Mouse (Mus musculus) monocyte, adult 5-6 weeks (primary cell): ENCODE results near the gene Cfap61. TPM values are rescaled to one million over a fixed set of nuclear protein-coding genes. Genes with fewer than 3 reads are reported as not detected.

Source experiments
- ATAC-seq: fragments of 153-309, 156-312 bp; replicated peaks from 2 replicates; pipeline ENCODE4 v1.8.0; 2017; ENCODE audit warnings: mild to moderate bottlenecking; ENCODE audit not compliant: low TSS enrichment, insufficient number of reproducible peaks, severe bottlenecking, poor library complexity, low FRiP score
- total RNA-seq: library from RNA; stranded (forward); fragments of 200-1000, 200-491, 200-594 nt; gene quantifications from 3 replicates; pipeline ENCODE4 v1.2.3, GENCODE M21; 2017

Gene Cfap61
- total RNA-seq, 1 experiment from 2014 or later: not detected

DNA sequence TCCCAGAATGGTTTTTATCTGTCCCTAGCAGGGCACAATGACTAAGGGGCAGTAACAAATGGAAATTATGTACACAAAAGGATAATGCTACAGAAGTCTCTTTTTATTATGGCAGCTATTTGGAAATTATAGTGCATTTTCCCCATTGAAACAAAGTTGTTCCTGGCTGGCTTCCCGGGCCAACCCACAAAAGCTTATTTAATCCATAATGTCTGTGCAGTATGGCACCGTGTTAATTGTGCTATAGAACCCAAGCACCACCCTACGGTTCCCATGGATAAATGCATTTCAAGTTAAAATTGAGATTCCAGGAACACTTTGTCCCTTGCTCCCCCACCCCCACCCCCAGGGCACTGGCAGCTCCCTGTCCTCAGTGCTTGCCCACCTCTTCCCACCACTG, 9.7 kb downstream of the Cfap61 start:
- ATAC-seq: no peak

DNA sequence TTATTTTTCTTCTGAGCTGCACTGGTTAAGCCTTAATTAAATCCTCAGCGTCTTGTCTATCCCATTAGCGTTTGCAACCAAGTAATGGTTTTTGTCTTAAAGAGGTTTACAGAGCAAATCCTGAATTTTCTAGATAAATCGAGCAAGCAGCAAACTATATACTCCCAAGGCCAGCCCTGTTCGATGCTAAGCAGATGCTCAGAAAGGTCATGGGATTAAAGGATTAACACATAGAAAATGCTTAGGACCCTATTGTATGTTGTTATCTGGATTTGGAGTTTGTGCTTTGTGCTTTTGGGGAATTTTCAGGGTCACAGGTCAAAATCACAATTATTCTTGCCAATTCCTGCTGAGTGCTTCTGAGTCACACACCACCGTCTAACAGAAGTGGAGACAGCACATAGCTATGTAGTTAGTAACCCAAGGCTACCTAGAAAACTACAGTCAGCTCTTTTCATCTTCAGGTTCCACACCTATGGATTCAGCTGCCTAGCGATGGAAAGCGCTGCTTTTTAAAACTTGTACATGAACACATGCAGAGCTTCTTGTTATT, 13.9 kb downstream of the Cfap61 start:
- ATAC-seq: no peak

DNA sequence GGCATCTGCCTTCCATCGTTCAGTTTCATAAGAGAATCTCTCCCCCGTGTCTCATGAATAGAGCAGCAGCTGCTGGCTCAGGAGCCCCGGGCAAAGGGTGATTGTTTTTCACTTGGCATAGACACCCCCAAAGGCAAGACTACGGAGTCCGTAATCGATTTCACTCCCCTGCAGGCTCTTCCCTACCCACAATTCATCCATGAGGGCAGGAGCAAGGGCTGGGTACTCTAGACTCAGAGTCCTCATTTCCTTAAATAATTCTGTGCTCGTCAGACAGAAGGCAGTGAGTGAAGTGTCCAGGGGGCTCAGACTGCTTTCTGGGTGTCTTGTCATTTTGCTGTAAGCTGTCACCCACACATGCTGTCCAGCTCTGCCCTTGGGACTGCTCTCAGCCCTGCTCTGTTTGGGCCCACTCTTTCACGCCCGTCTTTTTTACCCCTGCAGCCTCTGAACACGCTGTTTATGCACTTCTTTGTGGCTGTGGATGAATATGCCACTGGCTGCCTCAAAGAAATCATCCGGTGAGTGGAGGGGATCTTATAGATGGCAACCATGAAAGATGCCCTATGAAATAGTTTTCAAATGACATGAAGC, 15.0 kb downstream of the Cfap61 start:
- ATAC-seq: no peak

DNA sequence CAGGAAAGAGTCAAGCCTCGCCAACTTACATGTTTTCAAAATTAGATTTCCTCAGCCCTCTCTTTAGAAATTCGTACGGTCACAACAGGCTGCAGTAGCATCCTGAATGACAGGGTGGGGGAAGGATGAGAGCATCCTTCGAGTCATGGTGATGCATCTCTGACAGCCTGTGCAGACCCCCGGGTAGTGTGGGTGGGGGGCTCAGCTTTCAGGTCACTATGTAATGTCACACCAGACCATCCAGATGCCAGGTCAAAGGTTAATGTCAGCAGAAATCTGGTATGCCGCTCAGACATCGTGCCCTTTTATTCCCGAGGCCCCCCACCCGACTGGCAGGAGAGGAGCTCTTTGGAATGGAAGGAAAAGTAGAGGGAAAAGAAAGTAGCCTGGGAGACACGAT, 15.7 kb downstream of the Cfap61 start:
- no peak for ATAC-seq

DNA sequence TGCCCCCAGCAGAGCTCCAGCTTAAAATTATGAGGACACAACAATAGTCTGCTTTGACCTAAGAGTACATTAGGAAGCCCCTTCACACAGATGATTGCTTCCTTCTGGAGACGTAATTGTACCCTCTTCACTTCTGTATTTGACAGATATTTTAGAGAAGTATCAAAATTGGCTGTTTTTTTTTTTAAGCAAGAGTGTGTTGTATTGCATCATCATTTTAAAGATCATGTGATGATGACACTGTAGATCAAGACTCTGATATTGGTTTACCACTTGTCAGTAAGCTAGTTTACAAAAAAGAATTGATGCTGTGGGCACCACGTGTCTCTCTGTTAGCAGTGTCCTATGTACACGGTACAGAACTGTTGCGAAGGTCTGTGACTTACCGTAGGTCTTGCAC, 18.1 kb downstream of the Cfap61 start:
- peak; percentile 54 for ATAC-seq

DNA sequence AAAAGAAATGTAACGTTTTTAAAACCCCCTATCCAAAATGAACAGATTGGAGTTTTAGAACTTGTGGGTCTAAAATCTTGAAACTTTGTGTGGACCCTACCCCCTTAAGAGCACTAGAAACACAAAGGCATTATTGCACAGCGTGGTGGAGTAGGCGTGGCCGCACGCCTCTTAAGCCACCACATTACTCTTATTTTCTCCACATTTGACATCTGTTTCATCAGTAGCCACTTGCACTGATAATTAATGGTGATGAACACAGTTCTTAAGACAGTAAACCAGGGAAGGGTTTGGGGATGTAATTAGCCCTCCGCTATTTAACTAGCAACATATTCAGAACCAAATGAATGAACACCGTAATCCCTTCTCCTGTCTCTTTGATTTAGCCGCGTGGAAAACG, 21.3 kb downstream of the Cfap61 start:
- no peak for ATAC-seq

DNA sequence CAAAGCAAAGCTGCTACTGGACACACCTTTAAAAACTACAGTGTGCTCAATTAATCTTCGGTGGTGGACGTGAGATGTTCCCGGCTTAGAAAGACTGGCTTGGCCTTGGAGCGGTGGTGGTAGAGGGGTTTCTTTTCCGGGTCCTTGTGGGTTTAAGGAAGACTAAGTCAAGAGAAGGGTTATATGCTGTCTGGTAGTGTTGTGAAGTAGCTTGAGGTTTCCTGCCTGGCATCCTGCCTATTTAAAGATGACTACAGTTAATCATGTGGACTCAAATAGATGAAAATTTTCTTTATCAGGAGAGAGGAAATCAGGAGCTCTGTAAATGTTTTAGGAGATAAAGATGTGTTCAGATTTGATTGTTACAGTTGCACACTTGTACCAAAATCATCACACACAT, 21.7 kb downstream of the Cfap61 start:
- no peak for ATAC-seq

DNA sequence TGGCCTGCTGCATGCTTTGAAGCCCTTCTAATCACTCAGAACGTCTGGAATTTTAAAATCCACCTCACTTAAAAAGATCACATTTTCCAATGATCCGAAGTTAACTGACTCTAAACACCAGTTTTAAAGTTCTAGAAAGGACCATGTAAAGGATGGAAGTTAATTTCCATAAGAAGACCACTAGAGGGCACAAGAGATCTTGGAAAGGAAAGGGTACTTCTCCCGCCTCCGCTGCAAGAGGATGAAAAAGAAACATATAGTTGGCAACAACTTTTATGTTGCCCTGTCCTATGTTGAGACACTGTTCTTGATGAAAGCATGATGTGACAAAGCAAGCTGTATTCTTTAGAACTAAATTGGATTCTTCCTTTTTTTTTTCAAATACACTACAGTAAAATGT, 22.9 kb downstream of the Cfap61 start:
- ATAC-seq: no peak

DNA sequence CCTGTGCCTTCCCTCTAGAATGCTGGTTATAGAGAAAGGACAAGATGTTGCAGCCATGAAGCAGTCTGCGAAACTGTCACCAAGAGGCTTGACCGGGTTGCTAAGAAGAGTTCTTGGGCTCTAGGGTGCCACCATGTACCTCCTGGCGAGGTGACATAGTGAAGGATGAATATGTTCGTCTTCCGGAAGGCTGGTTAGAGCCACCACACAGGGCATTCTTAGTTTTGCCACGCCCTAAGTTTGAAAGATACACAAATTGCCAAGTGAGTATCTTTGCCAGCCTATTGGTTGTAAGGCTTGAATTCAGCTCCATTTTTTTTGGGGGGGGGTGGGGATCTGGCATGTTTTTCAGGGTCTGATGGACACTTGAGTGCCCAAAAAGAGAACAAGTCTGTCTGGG, 23.5 kb downstream of the Cfap61 start:
- ATAC-seq: no peak

DNA sequence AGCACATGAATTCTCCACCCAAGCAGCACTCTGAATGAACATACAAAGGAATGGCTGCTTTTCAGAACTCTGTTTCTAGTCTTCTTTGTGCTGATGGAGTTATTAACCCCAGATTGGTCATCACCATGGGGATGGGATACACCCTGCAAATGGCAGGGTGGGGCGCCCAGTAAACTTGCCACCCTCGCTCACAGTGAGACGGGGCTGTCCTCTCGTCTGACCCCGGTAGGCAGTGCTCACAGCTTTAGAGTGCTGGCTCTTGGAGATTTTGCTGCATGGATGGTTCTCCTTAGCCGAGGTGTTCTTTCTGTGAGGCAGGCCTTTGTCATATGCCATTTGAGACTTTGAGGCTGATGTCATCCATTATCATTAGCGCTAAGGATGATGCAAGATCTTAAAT, 24.0 kb downstream of the Cfap61 start:
- ATAC-seq: no peak

DNA sequence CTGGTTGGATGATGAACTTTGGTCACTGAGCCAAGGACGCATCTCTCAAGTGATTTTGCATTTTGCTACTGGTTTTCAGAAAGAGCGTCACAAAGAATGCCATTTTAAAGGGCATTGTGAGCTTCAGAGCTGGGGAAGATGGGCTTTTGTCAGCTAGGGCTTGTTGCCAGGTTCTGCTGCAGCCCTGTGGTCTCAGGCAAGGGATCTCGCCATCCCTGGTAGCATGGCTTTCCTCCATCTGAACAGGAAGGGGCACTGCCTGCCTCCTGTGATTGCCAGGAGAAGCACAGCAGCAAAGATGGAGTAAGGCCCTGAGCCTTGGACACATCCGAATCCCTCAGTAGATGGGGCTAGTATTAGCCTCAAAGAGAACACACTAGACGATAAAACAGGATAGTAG, 27.3 kb downstream of the Cfap61 start:
- ATAC-seq: no peak

DNA sequence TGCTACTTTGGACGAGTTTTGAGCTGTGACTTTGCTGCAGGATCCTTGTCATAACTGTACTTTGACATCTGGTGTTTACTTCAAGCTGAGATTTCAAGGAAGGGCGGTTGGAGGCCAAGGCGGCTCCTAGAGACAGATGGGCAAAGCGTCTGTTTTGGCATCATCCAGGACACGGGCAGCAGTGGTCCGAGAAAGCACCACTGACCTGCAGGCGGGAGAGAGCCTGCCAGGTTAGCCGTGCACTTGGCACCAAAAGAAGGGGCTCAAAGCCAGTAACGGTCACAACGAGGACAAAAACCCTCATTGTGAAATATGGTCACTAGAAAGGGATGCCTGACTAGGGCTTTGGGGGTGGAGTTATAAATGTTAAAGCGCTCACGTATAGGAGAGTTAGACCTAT, 36.2 kb downstream of the Cfap61 start:
- ATAC-seq: no peak

DNA sequence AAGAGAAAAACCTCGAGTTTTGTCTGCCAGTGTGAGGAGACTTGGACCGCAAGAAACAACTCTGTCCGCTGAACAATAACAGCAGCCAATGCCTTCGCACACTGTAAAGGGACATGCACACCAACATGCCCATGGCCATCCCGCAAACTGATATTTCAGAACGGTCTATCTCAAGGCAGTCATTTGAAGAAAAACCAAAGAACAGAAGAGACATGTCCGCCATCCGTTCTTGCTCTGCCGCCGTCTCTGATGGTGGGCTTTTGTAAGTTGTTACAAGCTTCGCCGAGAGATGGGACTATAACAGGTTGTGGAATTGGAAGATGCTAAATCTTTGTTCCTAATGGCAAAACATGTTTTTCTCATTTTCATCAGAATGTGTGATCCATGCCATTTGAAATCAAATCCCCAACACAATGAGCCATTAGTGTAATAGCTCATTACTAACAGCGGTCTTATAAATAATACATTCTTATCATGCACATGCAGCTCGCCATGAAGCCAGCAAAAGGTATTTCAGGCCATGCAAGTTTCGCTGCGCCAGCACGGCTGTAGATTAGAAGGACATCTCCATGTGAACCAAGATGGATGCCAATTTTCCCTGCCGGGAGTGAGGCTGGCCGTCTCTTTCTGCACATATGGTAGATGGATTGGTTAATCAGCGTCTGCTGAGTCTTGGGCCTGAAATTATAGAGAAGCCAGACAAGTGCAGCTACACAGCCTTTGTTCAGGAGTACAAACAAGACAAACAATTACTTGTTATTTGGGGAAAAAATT, 36.8 kb downstream of the Cfap61 start:
- no peak for ATAC-seq

DNA sequence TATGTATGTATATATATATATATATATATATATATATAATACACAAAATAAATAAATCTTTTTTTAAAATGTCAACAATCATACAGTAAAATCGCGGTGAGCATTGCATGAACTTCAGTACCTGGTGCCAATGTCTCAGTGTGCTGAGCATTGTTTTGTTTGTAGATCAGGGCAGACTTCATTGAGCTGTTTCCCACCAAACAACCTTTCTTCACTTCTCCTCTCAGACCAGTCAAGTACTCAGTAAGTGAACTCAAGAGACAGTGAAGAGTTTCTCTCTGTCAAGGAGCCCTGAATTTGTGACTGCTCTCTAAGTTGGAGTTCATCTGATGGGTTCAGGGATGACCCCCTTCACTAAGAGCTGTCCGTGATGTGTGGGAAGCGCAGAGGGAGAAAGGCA, 38.0 kb downstream of the Cfap61 start:
- ATAC-seq: no peak

DNA sequence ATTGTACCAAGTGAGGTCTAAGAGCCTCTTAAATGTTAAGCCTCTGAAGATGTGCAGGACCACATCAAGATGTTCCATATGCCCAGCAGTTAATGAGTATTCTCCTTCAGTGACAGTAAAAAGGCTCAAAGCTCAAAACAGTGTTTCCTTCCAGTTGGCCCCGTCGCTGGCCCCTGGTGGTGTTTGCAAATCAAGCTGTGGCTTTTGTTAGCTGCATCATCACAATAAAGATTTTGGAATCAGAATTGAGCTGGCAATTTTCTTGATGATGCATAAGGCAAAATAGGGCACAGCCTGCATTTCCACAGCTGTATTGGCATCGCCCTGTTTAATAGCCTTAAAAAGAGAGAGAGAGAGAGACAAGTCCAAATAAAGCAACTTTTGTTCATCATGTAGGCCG, 45.0 kb downstream of the Cfap61 start:
- no peak for ATAC-seq

DNA sequence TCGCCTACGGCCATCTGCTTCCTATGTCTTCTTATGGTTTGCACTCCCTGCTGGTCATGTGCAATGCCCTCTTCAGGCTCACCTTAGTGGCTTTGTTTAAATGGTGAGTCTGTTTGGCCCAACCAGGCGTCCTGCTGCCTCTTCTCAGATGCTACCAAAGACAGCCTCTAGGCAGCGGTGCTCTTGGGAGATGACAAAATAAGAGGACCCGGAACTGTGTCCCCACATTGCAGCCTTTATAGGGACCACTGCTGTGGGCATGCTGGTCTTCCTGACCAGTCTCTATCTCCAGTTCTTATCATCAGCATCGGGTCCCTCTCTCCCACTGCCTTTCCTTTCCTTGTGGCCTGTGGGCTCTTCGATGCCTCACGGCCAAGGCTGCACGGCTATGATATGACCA, 46.3 kb downstream of the Cfap61 start:
- no peak for ATAC-seq

DNA sequence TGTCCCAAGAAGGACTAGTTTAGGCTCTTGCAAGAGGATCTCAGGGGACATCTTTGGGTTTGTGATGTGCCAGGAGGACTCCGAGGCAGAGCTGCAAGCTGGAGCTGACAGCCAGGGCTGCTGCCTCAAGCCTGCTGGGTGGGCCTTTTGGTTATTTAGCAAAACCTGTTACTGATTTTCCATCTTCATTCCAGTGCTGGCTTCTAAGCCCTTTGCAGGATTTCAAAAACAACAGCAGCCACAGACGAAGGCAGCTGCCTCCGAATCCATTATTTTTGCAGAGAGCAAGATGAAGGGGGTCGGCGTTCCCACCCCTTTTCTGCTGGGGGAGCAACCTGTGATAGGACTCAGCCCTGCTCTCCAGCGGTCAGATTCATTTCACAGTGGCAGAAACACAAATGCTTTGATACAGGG, 47.1 kb downstream of the Cfap61 start:
- no peak for ATAC-seq

DNA sequence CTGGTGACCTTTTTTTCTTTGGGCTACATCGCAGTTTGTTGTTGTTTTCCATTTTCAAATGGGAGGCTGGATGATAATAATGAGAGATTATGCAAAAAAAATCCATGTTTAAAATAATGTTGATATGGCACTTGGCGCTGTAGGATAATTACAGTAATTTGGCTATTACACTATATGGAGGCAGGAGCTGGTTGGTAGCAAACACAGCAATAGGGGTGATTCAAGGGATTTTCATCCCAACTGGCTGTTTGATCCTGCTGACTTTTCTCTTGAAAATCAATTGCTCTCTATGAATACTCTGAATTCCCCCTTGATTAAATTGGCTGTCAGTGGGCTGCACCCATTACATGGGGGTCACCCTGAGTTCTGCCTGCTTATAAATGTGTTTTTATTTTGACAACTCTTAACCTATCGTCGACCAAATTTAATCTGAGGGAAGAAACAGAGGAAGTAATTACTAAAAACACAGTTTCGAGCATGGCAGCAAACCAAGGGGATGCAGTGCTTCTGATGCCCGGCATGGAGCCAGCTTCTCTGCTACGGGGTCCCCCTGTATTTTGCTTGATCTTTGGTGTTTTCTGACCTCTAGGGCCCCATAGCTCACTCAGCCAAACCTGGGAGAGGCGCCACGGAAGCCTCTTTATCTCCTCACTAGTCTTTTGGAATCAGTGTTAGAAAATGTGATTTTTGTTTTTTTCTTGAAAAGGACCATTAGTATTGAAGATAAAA, 47.9 kb downstream of the Cfap61 start:
- no peak for ATAC-seq

DNA sequence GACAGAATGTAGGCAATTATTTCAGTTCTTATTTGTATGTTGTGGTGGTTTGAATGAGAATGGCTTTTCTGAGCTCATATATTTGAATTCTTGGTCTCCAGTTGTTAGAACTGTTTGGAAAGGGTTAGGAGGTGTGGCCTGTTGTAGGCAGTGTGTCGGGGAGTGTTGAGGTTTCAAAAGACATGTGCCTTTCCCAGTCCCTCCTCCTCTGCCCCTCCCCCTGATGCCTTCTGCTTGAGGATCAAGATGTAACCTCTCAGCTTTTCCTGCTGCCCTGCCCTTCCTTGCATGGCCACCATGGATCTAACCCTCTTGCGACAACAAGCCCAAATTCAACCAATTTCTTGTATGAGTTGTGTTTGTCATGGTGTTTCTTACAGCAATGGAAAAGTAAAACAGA, 53.2 kb downstream of the Cfap61 start:
- ATAC-seq: no peak

DNA sequence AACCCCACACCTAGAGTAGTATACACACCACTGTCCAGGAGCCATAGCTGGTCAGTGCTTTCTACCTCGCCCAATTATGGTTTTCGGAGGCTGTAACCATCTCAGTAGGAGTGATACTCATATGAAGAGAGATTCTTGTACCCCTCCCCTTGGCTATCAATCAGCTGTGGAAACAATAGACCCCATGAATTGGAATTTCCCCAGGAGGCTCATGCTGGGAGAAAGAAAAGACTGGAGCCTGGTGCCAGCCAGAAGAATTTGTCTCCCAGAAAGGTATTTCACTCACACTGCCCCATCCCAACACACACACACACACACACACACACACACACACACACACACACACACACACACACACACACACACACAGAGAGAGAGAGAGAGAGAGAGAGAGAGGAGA, 55.9 kb downstream of the Cfap61 start:
- no peak for ATAC-seq
